Mouse (Mus musculus): ENCODE data around the gene Wars2. TPM values are rescaled to one million over a fixed set of nuclear protein-coding genes. Genes with fewer than 3 reads are reported as not detected.

Wars2 gene
- polyA plus RNA-seq (2017; shearing (Covaris generic)): 6.9 TPM

DNA sequence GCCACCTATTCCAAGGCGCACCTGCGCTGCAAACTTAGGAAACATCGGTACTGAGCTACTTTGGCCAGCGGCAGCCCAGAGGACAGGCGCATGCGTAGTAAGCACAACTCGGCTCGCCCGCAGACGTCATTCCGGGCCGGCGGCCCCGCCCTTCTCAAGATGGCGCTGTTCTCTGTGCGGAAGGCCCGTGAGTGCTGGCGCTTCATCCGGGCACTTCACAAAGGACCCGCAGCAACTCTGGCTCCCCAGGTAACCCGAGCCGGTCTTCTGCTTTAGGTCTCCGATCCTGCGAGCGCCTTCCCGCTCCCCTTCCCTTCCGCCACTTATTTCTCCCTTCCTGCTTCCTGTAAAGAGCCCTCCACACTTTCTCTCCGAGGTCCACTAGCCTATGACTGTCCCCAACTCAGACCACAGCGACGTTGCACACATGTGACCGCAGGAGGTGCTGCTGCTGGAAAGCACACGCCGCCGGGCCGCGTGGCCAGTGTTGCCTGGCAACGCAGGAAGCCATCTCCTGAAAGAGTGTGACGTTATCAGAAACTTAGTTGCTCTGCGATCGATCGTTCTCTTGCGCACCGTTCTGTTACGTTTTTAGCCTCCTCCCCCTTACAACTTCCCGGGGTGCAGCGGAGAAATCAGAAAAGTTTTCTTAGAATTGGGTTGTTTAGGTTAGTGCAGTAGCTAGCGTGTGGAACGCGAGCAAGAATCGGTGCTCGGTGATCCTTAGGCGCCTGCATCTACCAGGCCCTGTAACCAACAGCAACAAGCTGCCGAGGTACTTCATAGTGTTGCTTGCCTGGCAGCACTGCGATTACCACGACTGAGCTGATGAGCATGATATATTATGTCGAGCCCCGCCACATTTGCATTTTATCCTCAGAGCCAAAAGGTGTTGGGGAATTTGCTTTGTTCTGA is at the start of gene Wars2:
Gene Wars2 (plus strand): TSS at position 129 of the 915 bp plus-strand sequence.

GRCm38 (mm10) chr3:99240213-99240720 is 99.4 kb downstream of the Wars2 start, which contains the start of gene Tbx15:
Gene Tbx15, plus strand, starts transcription at chr3:99240381.

Other genes with a start within 250 kb of the Wars2 start
- not detected for gene Hao2, start 247.8 kb upstream of the Wars2 start, polyA plus RNA-seq (2017; shearing (Covaris generic))
- gene Tbx15, start 99.3 kb downstream of the Wars2 start, polyA plus RNA-seq (2017; shearing (Covaris generic)): 0.30 TPM

Measured in effector memory CD4-positive, alpha-beta T cell, adult 7 months (primary cell).